Mouse (Mus musculus) forebrain, embryonic 14.5 days (tissue): ENCODE measurements at regions not wholly inside any gene's neighbourhood (a gene's known extent, or its start where the extent isn't known, plus 50 kb on each side); places are given as distances from the start of the nearest gene placed in this dataset.

Experiments
- ATAC-seq: fragments of 200-750 bp; cut with Nextera tagmentation; 2 replicates; pipeline ENCODE4 v1.8.0; 2017; ENCODE audit warnings: mild to moderate bottlenecking, moderate library complexity
- DNase-seq: peaks from one replicate; pipeline ENCODE4 v3.0.0-alpha.2; 2015; ENCODE audit warnings: low spot score
- H3K27ac ChIP-seq: fragments of 300-500 bp; sonication (generic); 2 replicates; pipeline ENCODE4 v1.5.1; 2014; ENCODE audit warnings: low read depth, mild to moderate bottlenecking, control low read depth, low read length, moderate library complexity
- H3K27me3 ChIP-seq: fragments of 300-500 bp; sonication (generic); replicated peaks from 2 replicates; pipeline ENCODE4 v1.6.1; 2014; ENCODE audit warnings: low read length, control low read depth, mixed read lengths; ENCODE audit not compliant: control insufficient read depth, insufficient read depth
- H3K36me3 ChIP-seq: fragments of 300-500 bp; sonication (generic); 2 replicates; pipeline ENCODE4 v1.6.1; 2014; ENCODE audit warnings: low read length, control low read depth; ENCODE audit not compliant: control insufficient read depth, insufficient read depth
- H3K4me1 ChIP-seq: fragments of 300-500 bp; sonication (generic); 2 replicates; pipeline ENCODE4 v1.6.1; 2014; ENCODE audit warnings: antibody characterized with exemption, low read length, control low read depth; ENCODE audit not compliant: control insufficient read depth, insufficient read depth
- H3K4me2 ChIP-seq: fragments of 300-500 bp; sonication (generic); 2 replicates; pipeline ENCODE4 v1.6.1; 2014; ENCODE audit warnings: mild to moderate bottlenecking, control low read depth, low read length
- H3K4me3 ChIP-seq: fragments of 300-500 bp; sonication (generic); 2 replicates; pipeline ENCODE4 v1.5.1; 2014; ENCODE audit warnings: low read depth, low read length, control low read depth
- H3K9ac ChIP-seq: fragments of 300-500 bp; sonication (generic); 2 replicates; pipeline ENCODE4 v1.6.1; 2014; ENCODE audit warnings: mild to moderate bottlenecking, low read length, control low read depth, moderate library complexity
- H3K9me3 ChIP-seq: fragments of 300-500 bp; sonication (generic); replicated peaks from 2 replicates; pipeline ENCODE4 v1.6.1; 2016; ENCODE audit warnings: low read length, control low read depth, mixed read lengths; ENCODE audit not compliant: control insufficient read depth
- WGBS: fragments of 180-500 bp; shearing (Covaris S2); extraction: QIAGEN DNeasy Blood & Tissue Kit; methylation state at CpG from one replicate; pipeline ENCODE4 v1.1.7; 2014; 5-methylcytosine and 5-hydroxymethylcytosine counted together

DNA sequence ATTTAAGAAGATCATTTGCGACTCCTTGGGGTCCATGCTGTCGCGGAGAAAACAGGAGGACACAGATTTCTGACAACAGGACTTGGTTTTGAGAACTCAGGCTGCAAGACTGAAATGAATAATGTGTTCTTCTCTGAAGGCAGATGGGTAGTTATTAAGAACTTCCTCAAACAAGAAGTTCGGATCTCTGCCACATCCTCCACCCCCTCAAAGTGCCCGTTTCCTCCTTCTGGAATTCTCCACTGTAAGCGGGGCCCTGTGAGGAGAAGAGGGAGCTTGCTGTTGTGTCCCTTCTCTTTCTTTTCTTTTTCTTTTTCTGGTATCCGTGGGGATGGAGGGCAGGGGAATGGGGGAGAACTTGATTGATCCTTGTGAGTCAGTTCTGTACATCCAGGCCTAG, 118.9 kb downstream of the 1700020N01Rik start:
- 61% methylated on average over 7 of the region's 7 CpGs for WGBS
- Histone ChIP-seq H3K36me3 (no peaks in the 10 kb centered on the region), H3K27me3 (no peaks in the 10 kb centered on the region), H3K4me1 (no peaks in the 10 kb centered on the region), H3K4me3 (no peak overlapping the region), H3K9me3 (no peaks in the 10 kb centered on the region), H3K27ac (no peak overlapping the region), H3K9ac (no peak overlapping the region), H3K4me2 (no peak overlapping the region)
- no peak for ATAC-seq
- DNase-seq = no peak

DNA sequence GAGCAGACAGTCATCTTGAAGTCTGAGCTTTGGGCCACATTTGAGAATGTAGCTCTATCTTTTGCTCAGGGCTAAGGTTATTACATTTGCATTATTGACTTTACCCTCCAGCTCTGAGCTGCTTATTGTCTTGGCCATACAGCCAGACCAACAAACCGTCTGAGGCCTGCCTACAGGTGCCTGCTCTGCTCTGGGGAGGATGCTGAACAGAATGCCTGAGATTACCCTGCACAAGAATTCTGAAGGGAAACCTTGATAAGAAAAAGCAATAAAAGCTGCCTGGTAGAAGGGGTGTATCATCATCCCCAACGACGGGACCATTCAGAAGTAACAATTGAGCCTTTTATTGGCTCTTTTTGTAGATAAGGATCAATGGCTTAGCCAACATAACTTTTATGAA, 119.9 kb downstream of the 1700020N01Rik start:
- H3K27me3 ChIP-seq = no peaks in the 10 kb centered on the region
- WGBS = 74% methylated on average over 3 of the region's 3 CpGs

GRCm38 (mm10) chr10:21715436-21715835, 122.5 kb downstream of the 1700020N01Rik start:
- Histone ChIP-seq H3K9me3 (no peaks in the 10 kb centered on the region), H3K27me3 (no peaks in the 10 kb centered on the region), H3K4me3 (no peak overlapping the region), H3K4me2 (no peak overlapping the region), H3K27ac (no peak overlapping the region), H3K9ac (no peak overlapping the region), H3K36me3 (no peaks in the 10 kb centered on the region), H3K4me1 (no peaks in the 10 kb centered on the region)
- ATAC-seq (no peak), DNase-seq (no peak)
- 90% methylated on average over 3 of the region's 3 CpGs for WGBS

More for the DNA sequence above, 119.9 kb downstream of the 1700020N01Rik start:
- H3K9me3 ChIP-seq = no peaks in the 10 kb centered on the region
- no peaks in the 10 kb centered on the region for H3K4me1 ChIP-seq
- H3K4me3 ChIP-seq = no peak overlapping the region
- no peaks in the 10 kb centered on the region for H3K36me3 ChIP-seq
- no peak overlapping the region for H3K4me2 ChIP-seq
- no peak overlapping the region for H3K27ac ChIP-seq
- H3K9ac ChIP-seq = no peak overlapping the region
- DNase-seq (no peak), ATAC-seq (no peak)

GRCm38 (mm10) chr10:21718189-21718588, 125.2 kb downstream of the 1700020N01Rik start:
- WGBS = 22% methylated on average over 4 of the region's 4 CpGs
- DNase-seq = no peak
- H3K27ac ChIP-seq = no peak overlapping the region

GRCm38 (mm10) chr10:21724351-21724750, 131.4 kb downstream of the 1700020N01Rik start:
- no peaks in the 10 kb centered on the region for H3K27me3 ChIP-seq
- no peak overlapping the region for H3K27ac ChIP-seq
- ATAC-seq (no peak), DNase-seq (no peak)
- H3K9ac ChIP-seq = no peak overlapping the region
- no peaks in the 10 kb centered on the region for H3K9me3 ChIP-seq
- H3K4me1 ChIP-seq = no peaks in the 10 kb centered on the region
- no peak overlapping the region for H3K4me2 ChIP-seq
- H3K4me3 ChIP-seq = no peak overlapping the region
- H3K36me3 ChIP-seq = no peaks in the 10 kb centered on the region
- WGBS = 88% methylated on average over 3 of the region's 3 CpGs

More at GRCm38 (mm10) chr10:21718189-21718588, 125.2 kb downstream of the 1700020N01Rik start:
- Histone ChIP-seq H3K9me3 (no peaks in the 10 kb centered on the region), H3K36me3 (no peaks in the 10 kb centered on the region), H3K4me2 (no peak overlapping the region), H3K27me3 (no peaks in the 10 kb centered on the region), H3K4me3 (no peak overlapping the region), H3K4me1 (no peaks in the 10 kb centered on the region), H3K9ac (no peak overlapping the region)
- no peak for ATAC-seq

DNA sequence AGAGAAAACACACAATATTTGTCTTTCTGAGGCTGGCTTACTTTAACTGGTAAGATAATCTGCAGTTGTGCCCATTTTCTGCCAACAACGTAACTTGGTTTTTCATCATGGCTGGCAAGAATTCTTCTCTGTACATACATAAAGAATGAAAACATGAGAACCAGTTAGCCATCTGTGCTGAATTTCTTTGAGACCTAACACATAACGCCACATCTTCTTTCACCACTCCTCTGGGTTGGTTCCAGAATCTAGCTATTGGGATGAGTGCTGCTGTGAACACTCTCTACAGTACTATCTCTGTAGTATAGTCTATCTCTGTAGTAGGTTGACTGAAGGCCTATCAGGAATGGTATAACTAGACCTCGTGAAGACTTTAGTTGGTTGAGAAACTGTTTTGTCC, 132.1 kb downstream of the 1700020N01Rik start:
- 94% methylated on average over 3 of the region's 3 CpGs for WGBS
- H3K36me3 ChIP-seq = no peaks in the 10 kb centered on the region
- no peaks in the 10 kb centered on the region for H3K27me3 ChIP-seq
- no peak overlapping the region for H3K27ac ChIP-seq
- no peak overlapping the region for H3K9ac ChIP-seq
- DNase-seq (no peak), ATAC-seq (no peak)
- H3K4me2 ChIP-seq = no peak overlapping the region
- H3K4me1 ChIP-seq = no peaks in the 10 kb centered on the region
- H3K4me3 ChIP-seq = no peak overlapping the region
- H3K9me3 ChIP-seq = no peaks in the 10 kb centered on the region

DNA sequence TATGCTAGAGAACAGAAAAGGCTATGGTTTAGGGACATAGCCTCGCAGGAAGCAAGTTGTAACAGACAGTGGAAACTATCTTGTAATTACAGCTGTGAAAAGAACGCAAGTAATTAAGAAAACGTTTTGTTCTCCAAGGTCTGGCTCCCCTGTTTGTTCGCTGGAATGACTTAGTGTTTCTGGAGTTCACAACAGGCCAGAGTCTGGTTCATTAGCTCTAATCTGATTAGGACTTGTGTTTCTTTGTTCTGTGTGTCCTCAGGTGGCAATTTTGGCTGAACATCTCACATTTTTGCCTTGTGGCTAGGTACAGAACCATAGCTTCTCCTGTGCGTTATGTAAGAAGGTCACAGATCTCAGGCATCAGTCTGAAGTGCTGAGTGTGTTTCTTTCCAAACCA, 141.7 kb upstream of the Sgk1 start:
- ATAC-seq = no peak
- no peak overlapping the region for H3K4me3 ChIP-seq
- no peak for DNase-seq
- no peaks in the 10 kb centered on the region for H3K27me3 ChIP-seq
- H3K4me1 ChIP-seq = no peaks in the 10 kb centered on the region
- no peaks in the 10 kb centered on the region for H3K36me3 ChIP-seq
- H3K27ac ChIP-seq = no peak overlapping the region
- no peak overlapping the region for H3K4me2 ChIP-seq
- H3K9me3 ChIP-seq = no peaks in the 10 kb centered on the region
- no peak overlapping the region for H3K9ac ChIP-seq
- 4% methylated on average over 5 of the region's 5 CpGs for WGBS

DNA sequence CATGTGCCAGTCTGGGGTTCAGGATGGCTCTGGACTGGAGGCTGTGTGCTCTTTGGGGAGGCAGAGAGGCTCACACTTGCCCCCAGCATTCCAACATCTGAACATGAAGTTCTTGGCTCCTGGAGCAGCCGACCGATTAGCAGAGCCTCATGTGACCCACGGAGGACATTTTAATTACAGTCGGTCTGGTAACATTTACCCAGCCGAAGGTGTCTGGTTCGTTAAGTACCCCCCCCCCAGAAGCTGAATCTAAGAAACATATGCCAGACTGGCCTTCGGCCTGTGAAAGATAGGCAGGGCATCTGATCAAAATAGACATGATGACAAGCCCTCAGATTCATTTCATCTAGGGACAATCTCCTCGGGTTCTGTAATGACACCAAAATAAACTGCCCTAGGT, 140.4 kb upstream of the Sgk1 start:
- no peak overlapping the region for H3K4me2 ChIP-seq
- H3K9ac ChIP-seq = no peak overlapping the region
- ATAC-seq (no peak), DNase-seq (no peak)
- 57% methylated on average over 8 of the region's 8 CpGs for WGBS
- no peaks in the 10 kb centered on the region for H3K4me1 ChIP-seq
- no peak overlapping the region for H3K4me3 ChIP-seq
- H3K9me3 ChIP-seq = no peaks in the 10 kb centered on the region
- H3K27ac ChIP-seq = no peak overlapping the region
- no peaks in the 10 kb centered on the region for H3K27me3 ChIP-seq
- no peaks in the 10 kb centered on the region for H3K36me3 ChIP-seq

DNA sequence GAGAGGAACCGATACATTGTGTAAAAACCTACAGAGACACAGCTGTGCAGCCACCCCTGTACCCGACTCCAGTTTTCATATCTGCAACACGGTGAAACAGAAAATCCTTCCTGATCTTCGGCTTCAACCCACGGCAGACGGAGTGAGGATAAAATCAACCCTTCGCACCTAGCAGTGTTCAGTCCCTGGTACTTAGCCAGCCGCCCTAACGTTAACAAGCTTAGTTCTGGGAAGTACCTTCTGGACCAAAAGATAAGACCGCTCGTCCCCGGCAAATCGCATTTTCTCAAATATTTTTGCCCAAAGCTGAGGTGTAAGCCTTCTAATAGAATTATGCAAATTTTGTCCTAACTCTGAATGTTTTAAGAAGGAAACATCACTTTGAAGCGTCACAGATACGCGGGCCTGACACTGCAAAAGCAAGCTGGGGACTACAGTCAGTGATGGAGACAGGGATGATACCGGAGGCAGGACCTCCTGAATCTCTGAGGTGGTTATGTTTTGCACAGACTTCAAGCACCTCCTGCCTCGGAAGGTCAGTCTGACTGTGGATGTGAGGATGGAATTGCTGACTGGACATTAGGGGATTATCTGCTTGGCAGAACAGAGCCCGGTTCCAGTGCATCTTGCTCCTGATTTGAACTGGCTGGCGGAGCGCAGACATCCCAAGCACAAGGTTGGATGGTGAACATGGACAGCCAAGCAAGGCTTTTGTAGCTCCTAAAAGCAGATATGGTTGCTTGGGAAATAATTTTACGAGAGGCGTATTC, 139.8 kb upstream of the Sgk1 start:
- no peak for DNase-seq
- H3K9me3 ChIP-seq = no peaks in the 10 kb centered on the region
- H3K4me2 ChIP-seq = no peak overlapping the region
- no peak for ATAC-seq
- H3K27ac ChIP-seq = no peak overlapping the region
- no peak overlapping the region for H3K4me3 ChIP-seq
- WGBS = 91% methylated on average over 23 of the region's 23 CpGs
- H3K36me3 ChIP-seq = no peaks in the 10 kb centered on the region
- H3K27me3 ChIP-seq = no peaks in the 10 kb centered on the region
- no peaks in the 10 kb centered on the region for H3K4me1 ChIP-seq
- H3K9ac ChIP-seq = no peak overlapping the region
